Mouse (Mus musculus) liver, embryonic 15.5 days (tissue): Measurements from ENCODE around the gene Gm28043. TPM values are rescaled to one million over a fixed set of nuclear protein-coding genes. Genes with fewer than 3 reads are reported as not detected.

ENCODE experiments used
- ATAC-seq: fragments of 200-750 bp; cut with Nextera tagmentation; 2 replicates; pipeline ENCODE4 v1.8.0; 2017; ENCODE audit warnings: moderate number of reproducible peaks, mild to moderate bottlenecking, moderate library complexity; ENCODE audit not compliant: insufficient read depth
- H3K27ac ChIP-seq: fragments of 300-500 bp; sonication (generic); replicated peaks from 2 replicates; pipeline ENCODE4 v1.5.1; 2015; ENCODE audit warnings: mild to moderate bottlenecking, inconsistent platforms
- H3K27me3 ChIP-seq: fragments of 300-500 bp; sonication (generic); 2 replicates; pipeline ENCODE4 v1.6.1; 2015; ENCODE audit warnings: mild to moderate bottlenecking, inconsistent platforms
- H3K36me3 ChIP-seq: fragments of 300-500 bp; sonication (generic); replicated peaks from 2 replicates; pipeline ENCODE4 v1.6.1; 2015; ENCODE audit warnings: moderate library complexity, mild to moderate bottlenecking, inconsistent platforms
- H3K4me1 ChIP-seq: fragments of 300-500 bp; sonication (generic); replicated peaks from 2 replicates; pipeline ENCODE4 v1.6.1; 2015; ENCODE audit warnings: inconsistent platforms
- H3K4me2 ChIP-seq: fragments of 300-500 bp; sonication (generic); 2 replicates; pipeline ENCODE4 v1.6.1; 2015; ENCODE audit warnings: moderate library complexity, mild to moderate bottlenecking, inconsistent platforms
- H3K4me3 ChIP-seq: fragments of 300-500 bp; sonication (generic); replicated peaks from 2 replicates; pipeline ENCODE4 v1.5.1; 2015; ENCODE audit warnings: mild to moderate bottlenecking, inconsistent platforms
- H3K9ac ChIP-seq: fragments of 300-500 bp; sonication (generic); 2 replicates; pipeline ENCODE4 v1.6.1; 2015; ENCODE audit warnings: moderate library complexity, mild to moderate bottlenecking, inconsistent platforms
- H3K9me3 ChIP-seq: fragments of 300-500 bp; sonication (generic); replicated peaks from 2 replicates; pipeline ENCODE4 v1.6.1; 2016; ENCODE audit warnings: inconsistent platforms
- WGBS: fragments of 180-500 bp; shearing (Covaris S2); methylation state at CpG from one replicate; pipeline ENCODE4 v1.1.7; 2015; ENCODE audit warnings: mixed read lengths; ENCODE audit not compliant: insufficient replicate concordance; 5-methylcytosine and 5-hydroxymethylcytosine counted together
- polyA plus RNA-seq: library from polyadenylated mRNA; unstranded; fragments of >200 nt; fragmentation: Nextera tagmentation; extraction: Ambion mirVana; gene quantifications from 2 replicates; pipeline ENCODE4 v1.2.1, GENCODE M21; 2015

Gene Gm28043
- polyA plus RNA-seq: 0.92 and 1.1 TPM in 2 replicates

GRCm38 (mm10) chr17:29614115-29615023 is at the start of gene Gm28043, which contains the start of gene Rnf8:
Gene Gm28043, plus strand, starts transcription at chr17:29614876.
Gene Rnf8, plus strand, starts transcription at chr17:29614790.
- H3K27me3 ChIP-seq: no peaks in the 10 kb centered on the region
- 1% methylated on average over 52 of the region's 52 CpGs for WGBS
- peak within 1 kb of the TSS; percentile 93 for H3K4me3 ChIP-seq
- peak within 1 kb of the TSS; percentile 94 for H3K27ac ChIP-seq
- peak; percentile 95 for ATAC-seq
- H3K9ac ChIP-seq: peak within 1 kb of the TSS; percentile 98
- peak within 1 kb of the TSS; percentile 77 for H3K4me2 ChIP-seq
- peaks cover 36% of the 10 kb centered on the region for H3K4me1 ChIP-seq
- H3K9me3 ChIP-seq: no peaks in the 10 kb centered on the region
- peaks cover 25% of the 10 kb centered on the region for H3K36me3 ChIP-seq

GRCm38 (mm10) chr17:29565521-29565920 is 49.2 kb upstream of the Gm28043 start:
- Histone ChIP-seq H3K9ac (no peak overlapping the region), H3K9me3 (no peaks in the 10 kb centered on the region), H3K27me3 (no peaks in the 10 kb centered on the region), H3K36me3 (peaks cover 9% of the 10 kb centered on the region; the same call in 1 of the 2 replicates), H3K4me3 (no peak overlapping the region), H3K4me1 (0 out of 2 replicates have a peak, but pooled peaks cover 4% of the 10 kb centered on the region), H3K4me2 (no peak overlapping the region), H3K27ac (no peak overlapping the region)
- 96% methylated on average over 5 of the region's 5 CpGs for WGBS
- no peak for ATAC-seq

- Histone ChIP-seq H3K27ac (no peak overlapping the region), H3K9ac (no peak overlapping the region), H3K9me3 (no peaks in the 10 kb centered on the region), H3K4me2 (no peak overlapping the region), H3K27me3 (no peaks in the 10 kb centered on the region), H3K4me1 (0 out of 2 replicates have a peak, but pooled peaks cover 4% of the 10 kb centered on the region), H3K36me3 (peaks cover 32% of the 10 kb centered on the region), H3K4me3 (no peak overlapping the region)
- 80% methylated on average over 15 of the region's 15 CpGs for WGBS
- ATAC-seq: no peak
Measured at GRCm38 (mm10) chr17:29568435-29568834, 46.2 kb upstream of the Gm28043 start.

- Histone ChIP-seq H3K4me2 (no peak overlapping the region), H3K27me3 (no peaks in the 10 kb centered on the region), H3K9me3 (no peaks in the 10 kb centered on the region), H3K9ac (no peak overlapping the region), H3K36me3 (peaks cover 34% of the 10 kb centered on the region), H3K4me1 (0 out of 2 replicates have a peak, but pooled peaks cover 4% of the 10 kb centered on the region), H3K4me3 (no peak overlapping the region), H3K27ac (no peak overlapping the region)
- ATAC-seq: no peak
- 78% methylated on average over 6 of the region's 6 CpGs for WGBS
Measured at GRCm38 (mm10) chr17:29569831-29570230, 44.8 kb upstream of the Gm28043 start.

GRCm38 (mm10) chr17:29579579-29580126 is 35.0 kb upstream of the Gm28043 start:
- no peak for ATAC-seq
- H3K36me3 ChIP-seq: peaks cover 35% of the 10 kb centered on the region
- peaks cover 15% of the 10 kb centered on the region; the same call in 1 of the 2 replicates for H3K4me1 ChIP-seq
- no peak overlapping the region for H3K4me2 ChIP-seq
- WGBS: 63% methylated on average over 4 of the region's 4 CpGs
- no peak overlapping the region for H3K4me3 ChIP-seq
- H3K27ac ChIP-seq: no peak overlapping the region
- H3K9ac ChIP-seq: no peak overlapping the region
- no peaks in the 10 kb centered on the region for H3K9me3 ChIP-seq
- no peaks in the 10 kb centered on the region for H3K27me3 ChIP-seq

GRCm38 (mm10) chr17:29583569-29583968 is 31.1 kb upstream of the Gm28043 start:
- Histone ChIP-seq H3K27me3 (no peaks in the 10 kb centered on the region), H3K27ac (no peak overlapping the region), H3K4me2 (no peak overlapping the region), H3K9me3 (no peaks in the 10 kb centered on the region), H3K4me1 (peaks cover 15% of the 10 kb centered on the region; the same call in 1 of the 2 replicates), H3K9ac (no peak overlapping the region), H3K4me3 (no peak overlapping the region), H3K36me3 (peaks cover 23% of the 10 kb centered on the region)
- ATAC-seq: no peak; the same call in 1 of the 2 replicates
- WGBS: 21% methylated on average over 5 of the region's 5 CpGs

- ATAC-seq: no peak
- 42% methylated on average over 5 of the region's 5 CpGs for WGBS
- Histone ChIP-seq H3K27me3 (no peaks in the 10 kb centered on the region), H3K9ac (no peak overlapping the region), H3K36me3 (peaks cover 15% of the 10 kb centered on the region), H3K4me2 (no peak overlapping the region), H3K4me1 (peaks cover 15% of the 10 kb centered on the region; the same call in 1 of the 2 replicates), H3K4me3 (no peak overlapping the region), H3K9me3 (no peaks in the 10 kb centered on the region), H3K27ac (no peak overlapping the region)
Measured at GRCm38 (mm10) chr17:29584306-29584705, 30.4 kb upstream of the Gm28043 start.

GRCm38 (mm10) chr17:29584737-29585136 is 29.9 kb upstream of the Gm28043 start:
- H3K27me3 ChIP-seq: no peaks in the 10 kb centered on the region
- no peak overlapping the region for H3K4me2 ChIP-seq
- WGBS: 76% methylated on average over 3 of the region's 3 CpGs
- no peak overlapping the region for H3K27ac ChIP-seq
- H3K9ac ChIP-seq: no peak overlapping the region
- no peak overlapping the region for H3K4me3 ChIP-seq
- no peak for ATAC-seq
- H3K9me3 ChIP-seq: no peaks in the 10 kb centered on the region
- H3K4me1 ChIP-seq: peaks cover 15% of the 10 kb centered on the region; the same call in 1 of the 2 replicates
- 0 out of 2 replicates have a peak, but pooled peaks cover 12% of the 10 kb centered on the region for H3K36me3 ChIP-seq

- no peak overlapping the region for H3K4me2 ChIP-seq
- H3K9ac ChIP-seq: no peak overlapping the region
- no peak for ATAC-seq
- 60% methylated on average over 6 of the region's 6 CpGs for WGBS
- H3K4me1 ChIP-seq: peaks cover 14% of the 10 kb centered on the region; the same call in 1 of the 2 replicates
- H3K27ac ChIP-seq: no peak overlapping the region
- H3K4me3 ChIP-seq: no peak overlapping the region
- 0 out of 2 replicates have a peak, but pooled peaks cover 9% of the 10 kb centered on the region for H3K36me3 ChIP-seq
- no peaks in the 10 kb centered on the region for H3K9me3 ChIP-seq
- H3K27me3 ChIP-seq: no peaks in the 10 kb centered on the region
Measured at GRCm38 (mm10) chr17:29585446-29585845, 29.2 kb upstream of the Gm28043 start.

- no peak overlapping the region for H3K4me2 ChIP-seq
- no peak overlapping the region for H3K4me3 ChIP-seq
- no peaks in the 10 kb centered on the region for H3K9me3 ChIP-seq
- ATAC-seq: no peak
- no peaks in the 10 kb centered on the region for H3K27me3 ChIP-seq
- no peak overlapping the region for H3K9ac ChIP-seq
- H3K36me3 ChIP-seq: no peaks in the 10 kb centered on the region
- peaks cover 10% of the 10 kb centered on the region; the same call in 1 of the 2 replicates for H3K4me1 ChIP-seq
- 73% methylated on average over 9 of the region's 9 CpGs for WGBS
- no peak overlapping the region for H3K27ac ChIP-seq
Measured at GRCm38 (mm10) chr17:29586921-29587320, 27.8 kb upstream of the Gm28043 start.
